Mouse (Mus musculus) small intestine, adult 2 months (tissue): ENCODE measurements at regions not wholly inside any gene's neighbourhood (a gene's known extent, or its start where the extent isn't known, plus 50 kb on each side); places are given as distances from the start of the nearest gene placed in this dataset.

Experiments used
- H3K27ac ChIP-seq: fragments of 200-500 bp; 2 replicates; pipeline ENCODE4 v1.5.1; 2012; ENCODE audit warnings: low read depth, low read length, control low read depth, inconsistent platforms; ENCODE audit not compliant: insufficient read depth
- H3K27me3 ChIP-seq: fragments of 200-500 bp; 2 replicates; pipeline ENCODE4 v1.6.1; 2012; ENCODE audit warnings: mild to moderate bottlenecking, moderate library complexity, low read length, inconsistent platforms; ENCODE audit not compliant: control insufficient read depth, insufficient read depth
- H3K36me3 ChIP-seq: fragments of 200-500 bp; 2 replicates; pipeline ENCODE4 v1.6.1; 2012; ENCODE audit warnings: mild to moderate bottlenecking, low read length, control low read depth, inconsistent platforms; ENCODE audit not compliant: control insufficient read depth, insufficient read depth
- H3K4me1 ChIP-seq: fragments of 200-500 bp; 2 replicates; pipeline ENCODE4 v1.6.1; 2012; ENCODE audit warnings: low read length, inconsistent platforms, mixed read lengths; ENCODE audit not compliant: control insufficient read depth, insufficient read depth, insufficient read length
- H3K4me3 ChIP-seq: fragments of 200-500 bp; 2 replicates; pipeline ENCODE4 v1.5.1; 2012; ENCODE audit warnings: low read depth, mild to moderate bottlenecking, control low read depth, inconsistent platforms, low read length, moderate library complexity
- CTCF ChIP-seq: fragments of 200-500 bp; IDR thresholded peaks from 2 replicates; pipeline ENCODE4 v1.5.1; 2012; ENCODE audit warnings: low read depth, mild to moderate bottlenecking, control low read depth, inconsistent platforms, low read length, moderate library complexity, mixed read lengths; ENCODE audit not compliant: insufficient replicate concordance, insufficient read length; ENCODE audit errors: extremely low read depth
- POLR2A ChIP-seq: fragments of 200-500 bp; IDR thresholded peaks from 2 replicates; pipeline ENCODE4 v1.6.1; 2012; ENCODE audit warnings: low read depth, mild to moderate bottlenecking, control low read depth, inconsistent platforms, low read length, moderate library complexity
- WGBS: fragments of 180-500 bp; shearing (Covaris S2); methylation state at CpG from one replicate; pipeline ENCODE4 v1.1.7; 2018; 5-methylcytosine and 5-hydroxymethylcytosine counted together

GRCm38 (mm10) chr6:31072559-31072958, 113.7 kb upstream of the Klf14 start:
- TF ChIP-seq POLR2A (no peak), CTCF (no peak)
- Histone ChIP-seq H3K27ac (no peak overlapping the region), H3K4me3 (no peak overlapping the region), H3K27me3 (no peaks in the 10 kb centered on the region), H3K36me3 (peaks cover 14% of the 10 kb centered on the region), H3K4me1 (peaks cover 45% of the 10 kb centered on the region)
- WGBS, result 64% methylated on average over 5 of the region's 5 CpGs

DNA sequence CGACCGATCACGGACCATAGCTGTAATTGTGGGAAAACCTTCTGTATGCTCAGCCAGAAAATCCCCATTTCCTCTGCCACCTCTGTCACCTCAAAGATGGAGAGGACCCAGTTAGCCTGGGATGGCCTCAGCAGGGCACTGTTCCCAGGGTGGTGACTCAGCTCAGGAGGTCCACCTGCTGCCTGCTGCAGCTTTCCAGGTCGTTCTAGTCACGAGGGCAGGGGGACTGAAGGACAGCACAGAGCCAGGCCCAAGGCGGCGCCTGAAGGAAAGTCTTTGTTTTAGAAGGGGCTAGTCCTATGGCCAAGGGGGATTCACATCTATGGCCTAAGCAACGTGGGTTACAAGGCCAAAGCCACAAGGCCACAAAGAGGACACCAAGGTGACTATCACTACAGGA, 114.5 kb upstream of the Klf14 start:
- Histone ChIP-seq H3K27ac (no peak overlapping the region), H3K4me1 (peaks cover 45% of the 10 kb centered on the region), H3K36me3 (peaks cover 18% of the 10 kb centered on the region), H3K4me3 (no peak overlapping the region), H3K27me3 (no peaks in the 10 kb centered on the region)
- no peak for TF ChIP-seq POLR2A
- TF ChIP-seq CTCF, result no peak
- WGBS, result 52% methylated on average over 8 of the region's 8 CpGs

- WGBS, result 34% methylated on average over 9 of the region's 9 CpGs
- peaks cover 46% of the 10 kb centered on the region for H3K4me1 ChIP-seq
- no peaks in the 10 kb centered on the region for H3K27me3 ChIP-seq
- peaks cover 15% of the 10 kb centered on the region for H3K36me3 ChIP-seq
- TF ChIP-seq POLR2A, result no peak
- TF ChIP-seq CTCF, result no peak
- H3K4me3 ChIP-seq, result no peak overlapping the region
- H3K27ac ChIP-seq, result peak overlapping the region; percentile 80
These were observed 115.5 kb upstream of the Klf14 start for GRCm38 (mm10) chr6:31074394-31074793.

DNA sequence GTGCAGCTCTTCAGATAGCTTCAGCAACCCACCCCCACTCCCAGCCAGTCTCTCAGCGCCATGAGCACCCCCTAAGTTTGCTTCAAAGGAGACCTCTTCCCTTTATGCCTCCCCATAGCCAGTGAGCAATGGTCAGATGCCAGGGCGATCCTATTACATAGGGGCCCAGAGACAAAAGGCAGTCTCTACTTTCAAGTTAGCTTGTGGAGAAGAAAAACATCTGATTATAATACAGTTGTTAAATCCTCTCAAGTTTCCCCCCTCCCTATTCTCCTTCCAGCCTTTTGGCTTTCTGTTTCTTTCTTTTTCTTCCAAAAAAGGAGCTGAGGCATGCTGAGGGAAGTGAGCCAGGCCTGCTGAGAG, 116.3 kb upstream of the Klf14 start:
- Histone ChIP-seq H3K4me3 (no peak overlapping the region), H3K27ac (peak overlapping the region; percentile 80), H3K4me1 (peaks cover 52% of the 10 kb centered on the region), H3K27me3 (no peaks in the 10 kb centered on the region), H3K36me3 (peaks cover 14% of the 10 kb centered on the region)
- 66% methylated on average over 2 of the region's 2 CpGs for WGBS
- no peak for TF ChIP-seq CTCF

- peaks cover 57% of the 10 kb centered on the region for H3K4me1 ChIP-seq
- peaks cover 19% of the 10 kb centered on the region for H3K36me3 ChIP-seq
- TF ChIP-seq POLR2A (no peak), CTCF (peak; percentile 93)
- H3K27me3 ChIP-seq, result no peaks in the 10 kb centered on the region
- no peak overlapping the region for H3K4me3 ChIP-seq
- H3K27ac ChIP-seq, result peak overlapping the region; percentile 10; the same call in 1 of the 2 replicates
- WGBS, result 16% methylated on average over 13 of the region's 13 CpGs
These were observed 116.9 kb upstream of the Klf14 start for GRCm38 (mm10) chr6:31075572-31076477.

DNA sequence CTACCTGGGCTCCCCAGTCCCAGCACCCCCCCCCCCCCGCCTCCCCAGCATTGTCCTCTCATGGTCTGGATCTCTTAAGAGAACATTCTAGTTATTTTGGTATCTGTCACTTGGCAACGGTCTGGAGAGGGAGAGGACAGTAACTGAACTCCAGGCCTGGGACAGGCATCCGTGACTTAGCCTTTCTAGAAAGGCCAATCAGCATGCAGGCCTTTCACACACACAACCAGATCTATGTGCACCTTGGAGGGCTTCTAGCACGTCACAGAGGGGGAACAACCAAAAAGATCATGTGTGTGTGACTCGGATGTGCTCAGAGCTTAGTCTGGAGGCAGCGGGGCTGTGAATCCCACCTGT, 117.6 kb upstream of the Klf14 start:
- Histone ChIP-seq H3K27me3 (no peaks in the 10 kb centered on the region), H3K4me1 (peaks cover 60% of the 10 kb centered on the region), H3K27ac (no peak overlapping the region), H3K36me3 (peaks cover 24% of the 10 kb centered on the region), H3K4me3 (no peak overlapping the region)
- TF ChIP-seq CTCF (no peak), POLR2A (no peak)
- WGBS, result 62% methylated on average over 6 of the region's 6 CpGs

- Histone ChIP-seq H3K4me3 (no peak overlapping the region), H3K27ac (peak overlapping the region; percentile 93), H3K4me1 (peaks cover 60% of the 10 kb centered on the region), H3K36me3 (peaks cover 30% of the 10 kb centered on the region), H3K27me3 (no peaks in the 10 kb centered on the region)
- TF ChIP-seq POLR2A, result no peak
- no peak for TF ChIP-seq CTCF
- 24% methylated on average over 9 of the region's 9 CpGs for WGBS
These were observed 118.3 kb upstream of the Klf14 start for GRCm38 (mm10) chr6:31077216-31077615.
